Mouse (Mus musculus) retina, embryonic 14.5 days (tissue): ENCODE data around the gene Gemin5.
"Not testable (repeated sequence)": the region's sequence is repeated elsewhere in the genome, so short reads cannot be mapped to it uniquely, and the experiment has no call there.

Experiments
- DNase-seq: peaks from one replicate; pipeline ENCODE4 v3.0.0-alpha.2; 2015; ENCODE audit warnings: low spot score

The Gemin5 gene

GRCm38 (mm10) chr11:58107664-58108337 lies 60.5 kb downstream of the Gemin5 start:
- DNase-seq: no peak

DNA sequence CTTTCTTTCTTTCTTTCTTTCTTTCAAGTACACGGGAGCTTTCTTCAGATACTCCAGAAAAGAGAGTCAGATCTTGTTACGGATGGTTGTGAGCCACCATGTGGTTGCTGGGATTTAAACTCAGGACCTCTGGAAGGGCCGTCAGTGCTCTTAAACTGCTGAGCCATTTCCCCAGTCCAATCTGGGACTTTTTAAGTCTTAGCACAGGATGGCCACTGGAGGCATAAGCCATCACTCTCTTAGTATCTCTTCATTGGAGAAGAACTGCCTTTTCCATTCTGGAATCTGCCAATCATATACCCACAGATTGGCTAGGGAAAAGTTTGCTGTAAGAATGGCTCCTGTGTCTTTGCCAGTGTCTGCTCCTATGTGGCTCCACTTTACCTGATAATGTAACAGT lies 61.3 kb downstream of the Gemin5 start:
- DNase-seq: peak; percentile 33

- DNase-seq: no peak
Observed at GRCm38 (mm10) chr11:58104351-58104791, 64.0 kb downstream of the Gemin5 start.

- DNase-seq: peak; percentile 99
Observed at GRCm38 (mm10) chr11:58103697-58104306, 64.5 kb downstream of the Gemin5 start, which contains the start of gene Cnot8. Gene Cnot8, plus strand, starts transcription at chr11:58104153.

GRCm38 (mm10) chr11:58103344-58103653 lies 65.0 kb downstream of the Gemin5 start:
- no peak for DNase-seq

- DNase-seq: peak; percentile 13
Observed at GRCm38 (mm10) chr11:58102581-58103343, 65.6 kb downstream of the Gemin5 start.

DNA sequence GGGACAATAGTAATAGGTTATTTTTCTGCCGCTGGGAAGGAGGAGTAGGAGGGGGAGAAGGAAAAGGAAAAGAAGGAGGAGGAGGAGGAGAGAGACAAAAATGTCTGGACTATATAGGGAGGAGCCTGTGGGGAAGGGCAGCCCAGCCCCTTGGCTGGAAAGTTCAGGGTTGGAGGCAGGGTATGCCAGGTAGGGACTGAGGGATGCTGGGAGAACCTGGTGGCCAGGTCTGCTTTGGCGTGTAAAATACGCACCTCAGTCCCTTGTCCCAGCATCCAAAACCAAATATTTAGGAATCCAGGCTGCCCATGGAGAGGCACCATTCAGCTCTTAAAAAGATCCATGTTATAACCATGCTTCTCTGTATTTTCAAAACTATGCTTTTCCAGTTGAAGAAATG lies 66.2 kb downstream of the Gemin5 start:
- DNase-seq: no peak

DNA sequence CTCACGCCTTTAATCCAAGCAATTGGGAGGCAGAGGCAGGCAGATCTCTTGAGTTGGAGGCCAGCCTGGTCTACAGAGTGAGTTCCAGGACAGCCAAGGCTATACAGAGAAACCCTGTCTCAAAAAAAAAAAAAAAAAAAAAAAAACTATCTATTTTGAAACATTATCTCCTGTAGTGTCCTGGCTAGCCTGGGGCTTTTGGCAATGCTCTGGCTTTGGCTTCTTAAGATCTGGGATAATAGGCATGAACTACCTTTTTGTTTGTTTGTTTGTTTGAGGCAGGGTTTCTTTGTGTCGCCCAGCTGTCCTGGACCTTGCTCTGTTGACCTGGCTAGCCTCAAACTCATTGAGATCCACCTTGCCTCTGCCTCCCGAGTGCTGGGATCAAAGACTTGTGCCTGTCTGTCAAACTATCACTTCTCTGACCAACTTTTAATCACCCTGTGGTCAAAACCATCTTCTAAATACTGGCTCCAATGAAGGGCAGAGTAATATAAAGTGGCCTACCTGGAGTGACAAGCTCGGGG lies 67.1 kb downstream of the Gemin5 start:
- DNase-seq: no peak

- no peak for DNase-seq
Observed at GRCm38 (mm10) chr11:58100006-58100405, 68.3 kb downstream of the Gemin5 start.

GRCm38 (mm10) chr11:58098366-58098720 lies 70.0 kb downstream of the Gemin5 start:
- not testable (repeated sequence) for DNase-seq

- no peak for DNase-seq
Observed at GRCm38 (mm10) chr11:58097621-58098365, 70.5 kb downstream of the Gemin5 start.

DNA sequence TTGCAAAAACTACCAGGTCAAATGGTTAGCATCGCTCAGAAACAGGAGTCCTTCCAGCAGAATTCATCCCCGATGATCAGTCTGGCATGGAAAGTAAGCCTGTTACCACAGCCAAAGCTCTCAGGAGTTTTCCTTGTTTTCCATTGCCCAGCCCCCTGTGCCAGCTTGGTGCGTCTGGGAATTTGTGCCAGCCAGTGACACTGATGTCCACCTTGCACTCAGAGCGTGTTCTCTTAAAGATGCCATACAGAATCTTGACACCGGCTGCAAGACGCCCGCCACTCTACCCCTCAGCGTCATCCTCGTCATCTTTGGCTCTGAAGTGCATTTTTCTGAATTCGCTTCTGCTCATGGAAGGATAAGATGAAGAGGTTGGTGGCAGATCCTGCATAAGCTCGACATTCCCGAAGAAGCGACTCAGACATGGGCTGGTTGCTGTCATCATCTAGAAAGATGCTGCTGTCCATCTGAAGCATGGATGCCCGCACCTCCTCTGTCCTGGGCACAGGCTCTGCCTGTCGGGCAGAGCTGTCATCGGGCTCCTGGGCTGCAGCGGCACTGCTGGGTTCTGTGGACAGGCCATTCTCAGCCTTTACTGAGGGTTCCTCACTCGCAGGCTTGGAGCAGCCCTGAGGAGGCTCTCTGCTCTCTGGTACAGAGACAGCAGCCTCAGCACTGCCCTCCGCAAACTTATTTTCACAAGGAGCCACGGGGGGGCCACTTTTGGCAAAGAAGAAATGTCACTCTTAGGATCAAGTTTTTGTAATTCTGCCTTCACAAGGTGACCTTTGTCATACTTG lies 71.3 kb downstream of the Gemin5 start:
- no peak for DNase-seq

GRCm38 (mm10) chr11:58096160-58096559 lies 72.2 kb downstream of the Gemin5 start:
- no peak for DNase-seq

DNA sequence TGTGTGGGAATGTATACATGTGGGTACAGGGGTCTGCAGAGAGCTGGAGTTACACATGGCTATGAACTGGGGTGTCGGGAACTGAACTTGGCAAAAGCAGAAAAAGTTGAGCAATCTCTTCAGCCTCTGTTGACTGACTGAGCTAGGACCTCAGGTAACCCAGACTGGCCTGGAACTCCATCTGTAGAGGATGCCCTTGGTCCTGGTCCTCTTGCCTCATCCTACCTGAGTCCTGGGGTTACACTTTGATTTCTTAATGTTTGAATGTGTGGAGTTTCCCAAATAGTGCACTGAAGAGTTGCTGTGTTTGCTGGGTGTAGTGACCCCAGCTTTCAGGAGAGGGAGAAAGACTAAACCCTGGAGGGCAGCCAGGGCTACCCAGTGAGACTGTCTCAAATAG lies 72.8 kb downstream of the Gemin5 start:
- no peak for DNase-seq

- peak; percentile 21 for DNase-seq
Observed at GRCm38 (mm10) chr11:58094766-58095165, 73.6 kb downstream of the Gemin5 start.

DNA sequence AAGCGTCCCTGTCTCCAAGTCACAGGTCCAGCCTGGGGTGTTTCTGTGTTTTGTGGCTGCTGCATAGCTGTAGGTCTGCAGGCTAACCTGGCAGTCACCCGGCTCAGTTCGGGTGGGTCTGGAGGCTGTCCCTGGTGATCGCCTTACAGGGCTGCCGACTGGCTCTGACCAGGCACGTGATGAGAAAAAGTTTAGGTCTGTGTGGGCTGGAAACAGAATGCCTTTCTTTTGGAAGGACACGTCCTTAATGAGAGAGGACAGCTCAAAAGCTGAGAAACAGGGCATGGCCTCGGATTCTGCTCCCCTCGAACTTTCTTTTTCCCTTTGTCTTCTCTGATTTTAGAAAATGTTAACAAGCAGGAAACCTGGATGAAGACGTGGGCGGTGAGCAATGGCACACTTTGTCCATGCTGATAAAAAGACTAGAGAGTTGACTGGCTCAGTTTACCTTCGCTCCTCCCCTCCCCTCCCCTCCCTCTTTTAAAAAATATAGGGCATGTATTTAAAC lies 75.3 kb downstream of the Gemin5 start, which contains the start of gene Gm12248:
Gene Gm12248 (minus strand): TSS at position 114 of the 508 bp plus-strand sequence.
- DNase-seq: peak; percentile 73

GRCm38 (mm10) chr11:58092541-58092940 lies 75.8 kb downstream of the Gemin5 start:
- DNase-seq: no peak

- DNase-seq: no peak
Observed at GRCm38 (mm10) chr11:58081716-58082115, 86.6 kb downstream of the Gemin5 start.

GRCm38 (mm10) chr11:58077270-58077669 lies 91.1 kb downstream of the Gemin5 start:
- DNase-seq: no peak

DNA sequence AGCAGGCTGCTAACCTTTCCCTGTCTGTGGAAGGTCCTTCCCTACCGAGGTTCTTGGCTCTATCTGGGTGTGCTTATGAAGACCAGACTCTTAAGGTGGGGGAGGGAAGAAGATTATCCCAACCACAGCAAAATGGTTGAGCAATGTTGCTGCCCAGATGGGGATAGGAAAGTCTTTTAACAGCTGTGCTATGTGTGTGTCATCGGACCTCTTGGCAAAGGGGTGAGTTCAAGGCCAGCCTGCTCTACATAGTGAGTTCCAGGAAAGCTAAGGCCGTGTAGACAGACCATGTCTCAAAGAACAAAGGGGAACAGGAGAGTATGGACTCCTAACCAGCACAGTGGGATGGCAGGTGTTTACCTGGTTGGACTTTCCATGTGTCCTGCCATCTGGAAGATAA lies 95.4 kb downstream of the Gemin5 start:
- DNase-seq: no peak
